Mouse (Mus musculus) hindbrain, embryonic 15.5 days (tissue): ENCODE measurements around the gene Slco2b1. TPM values are rescaled to one million over a fixed set of nuclear protein-coding genes. Genes with fewer than 3 reads are reported as not detected.

Experiments
- ATAC-seq: fragments of 200-750 bp; cut with Nextera tagmentation; 2 replicates; pipeline ENCODE4 v1.8.0; 2017; ENCODE audit warnings: low read depth, moderate number of reproducible peaks, moderate TSS enrichment; ENCODE audit not compliant: low FRiP score
- H3K27ac ChIP-seq: fragments of 300-500 bp; sonication (generic); replicated peaks from 2 replicates; pipeline ENCODE4 v1.5.1; 2015; ENCODE audit warnings: mild to moderate bottlenecking, inconsistent platforms
- H3K27me3 ChIP-seq: fragments of 300-500 bp; sonication (generic); 2 replicates; pipeline ENCODE4 v1.6.1; 2015; ENCODE audit warnings: control low read depth, inconsistent platforms
- H3K36me3 ChIP-seq: fragments of 300-500 bp; sonication (generic); 2 replicates; pipeline ENCODE4 v1.6.1; 2015; ENCODE audit warnings: control low read depth, inconsistent platforms
- H3K4me1 ChIP-seq: fragments of 300-500 bp; sonication (generic); replicated peaks from 2 replicates; pipeline ENCODE4 v1.6.1; 2015; ENCODE audit warnings: control low read depth, inconsistent platforms
- H3K4me2 ChIP-seq: fragments of 300-500 bp; sonication (generic); 2 replicates; pipeline ENCODE4 v1.6.1; 2015; ENCODE audit warnings: moderate library complexity, mild to moderate bottlenecking, inconsistent platforms
- H3K4me3 ChIP-seq: fragments of 300-500 bp; sonication (generic); 2 replicates; pipeline ENCODE4 v1.5.1; 2015; ENCODE audit warnings: mild to moderate bottlenecking, inconsistent platforms
- H3K9ac ChIP-seq: fragments of 300-500 bp; sonication (generic); 2 replicates; pipeline ENCODE4 v1.6.1; 2015; ENCODE audit warnings: inconsistent platforms
- H3K9me3 ChIP-seq: fragments of 300-500 bp; sonication (generic); 2 replicates; pipeline ENCODE4 v1.6.1; 2016; ENCODE audit warnings: control low read depth, inconsistent platforms
- WGBS: fragments of 180-500 bp; shearing (Covaris S2); methylation state at CpG from one replicate; pipeline ENCODE4 v1.1.7; 2015; 5-methylcytosine and 5-hydroxymethylcytosine counted together
- polyA plus RNA-seq: library from polyadenylated mRNA; unstranded; fragments of >200 nt; fragmentation: Nextera tagmentation; extraction: Ambion mirVana; gene quantifications from 2 replicates; pipeline ENCODE4 v1.2.1, GENCODE M21; 2015

Slco2b1 gene
- polyA plus RNA-seq, 1 experiment from 2014 or later, result 7.1 TPM

DNA sequence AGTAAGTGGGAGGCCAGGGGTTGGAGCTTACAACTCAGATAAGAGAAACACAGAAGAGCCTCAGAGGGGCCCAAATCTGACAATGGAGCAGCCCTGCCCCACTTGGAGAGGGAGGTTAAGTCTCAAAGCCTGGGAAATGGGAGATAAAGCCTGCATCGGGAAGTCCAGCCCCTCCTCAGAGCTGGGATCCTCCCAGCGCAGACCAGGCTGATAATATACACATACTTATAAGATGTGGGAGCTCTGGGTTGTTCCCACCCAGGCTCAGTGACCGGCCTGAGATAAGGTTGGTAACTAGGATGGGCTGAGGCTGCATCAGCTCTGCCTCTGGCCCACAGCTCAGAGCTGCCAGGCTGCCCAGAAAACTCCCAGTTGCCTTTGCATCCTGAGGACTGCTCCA lies 69.1 kb downstream of the Slco2b1 start:
- H3K9me3 ChIP-seq, result no peaks in the 10 kb centered on the region
- H3K9ac ChIP-seq, result no peak overlapping the region
- 56% methylated on average over 3 of the region's 3 CpGs for WGBS
- H3K4me3 ChIP-seq, result no peak overlapping the region
- no peak overlapping the region for H3K27ac ChIP-seq
- H3K27me3 ChIP-seq, result no peaks in the 10 kb centered on the region
- no peak overlapping the region for H3K4me2 ChIP-seq
- no peak for ATAC-seq
- H3K4me1 ChIP-seq, result no peaks in the 10 kb centered on the region
- H3K36me3 ChIP-seq, result no peaks in the 10 kb centered on the region

DNA sequence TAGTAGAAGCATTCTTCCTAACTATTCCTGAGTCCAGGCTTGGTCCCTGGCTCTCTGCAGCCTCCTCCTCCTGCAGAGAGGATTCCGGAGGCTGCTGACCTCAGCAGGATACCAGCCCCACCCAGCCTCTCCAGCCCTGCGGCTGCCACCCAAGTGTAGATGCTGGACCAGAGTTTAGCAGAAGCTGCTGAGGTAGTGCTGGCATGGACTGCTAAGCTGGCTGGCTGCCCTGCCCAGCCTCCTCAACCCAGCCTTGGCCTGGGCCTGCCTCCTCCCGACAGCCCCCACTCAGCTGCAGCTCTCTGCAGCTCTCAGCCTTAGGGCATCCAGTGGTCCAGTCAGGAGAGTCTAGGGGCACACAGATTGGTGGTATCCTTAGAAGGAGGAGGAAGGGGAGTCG lies 69.9 kb downstream of the Slco2b1 start:
- 46% methylated on average over 4 of the region's 4 CpGs for WGBS

DNA sequence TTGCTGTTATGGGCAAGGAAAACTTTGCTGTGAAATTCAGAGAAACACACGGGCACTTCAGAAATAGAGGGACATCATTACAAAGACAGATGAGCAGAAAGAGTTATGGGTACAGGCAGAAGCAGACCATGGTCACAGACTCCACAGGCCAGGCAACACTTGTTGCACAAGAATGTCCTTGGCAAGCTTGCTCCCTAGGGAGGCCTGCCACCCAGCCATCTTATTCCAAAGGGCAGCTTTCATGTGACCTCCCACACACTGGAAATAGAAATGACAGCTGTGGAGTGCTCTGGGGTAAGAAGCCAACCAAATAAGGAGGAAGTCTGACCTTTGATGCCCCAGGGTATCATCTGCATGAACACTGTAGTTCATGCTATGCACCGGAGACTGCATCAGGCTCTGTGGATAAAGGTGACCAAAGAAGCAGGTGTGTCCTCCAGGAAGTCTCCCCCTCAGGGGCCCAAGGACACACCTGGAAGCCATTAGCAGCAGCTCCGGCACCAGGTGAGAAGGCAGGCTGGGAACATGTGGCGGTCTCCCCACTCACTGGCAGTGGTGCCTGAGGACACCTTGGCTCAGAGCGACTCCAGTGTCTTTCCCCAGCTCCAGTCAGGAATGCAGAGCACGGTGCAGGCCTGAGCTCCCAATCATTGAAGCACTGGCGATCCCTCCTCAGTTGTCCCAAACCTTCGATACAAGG lies 77.0 kb downstream of the Slco2b1 start:
- H3K4me3 ChIP-seq, result no peak overlapping the region

More for the DNA sequence above, 69.9 kb downstream of the Slco2b1 start:
- Histone ChIP-seq H3K9ac (no peak overlapping the region), H3K27me3 (no peaks in the 10 kb centered on the region), H3K4me2 (no peak overlapping the region), H3K4me1 (no peaks in the 10 kb centered on the region), H3K9me3 (no peaks in the 10 kb centered on the region), H3K4me3 (no peak overlapping the region), H3K27ac (no peak overlapping the region), H3K36me3 (no peaks in the 10 kb centered on the region)
- no peak for ATAC-seq

DNA sequence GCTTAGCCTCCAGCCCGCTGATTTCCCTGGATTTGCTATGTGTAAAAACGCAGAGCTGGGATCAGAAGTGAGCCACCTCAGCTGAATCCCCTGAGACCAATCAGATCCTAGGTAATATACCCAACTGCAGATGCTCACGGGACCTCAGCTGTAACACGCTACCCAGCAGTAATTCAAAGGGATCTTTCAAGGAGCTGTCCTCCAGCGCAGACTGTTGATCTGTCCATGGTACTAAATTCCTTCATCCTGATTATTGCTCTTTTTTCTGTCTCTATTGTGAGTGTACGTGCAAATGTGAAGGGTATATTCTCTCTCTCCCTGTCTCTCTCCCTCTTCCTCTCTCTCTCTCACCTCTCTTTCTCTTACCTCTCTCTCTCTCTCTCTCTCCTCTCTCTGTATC lies 78.9 kb downstream of the Slco2b1 start:
- Histone ChIP-seq H3K9me3 (no peaks in the 10 kb centered on the region), H3K4me2 (no peak overlapping the region), H3K27me3 (peaks cover 13% of the 10 kb centered on the region), H3K27ac (no peak overlapping the region), H3K4me1 (peaks cover 3% of the 10 kb centered on the region), H3K4me3 (no peak overlapping the region), H3K36me3 (no peaks in the 10 kb centered on the region), H3K9ac (no peak overlapping the region)
- ATAC-seq, result no peak
- 24% methylated on average over 6 of the region's 6 CpGs for WGBS

More for the DNA sequence above, 77.0 kb downstream of the Slco2b1 start:
- no peaks in the 10 kb centered on the region for H3K4me1 ChIP-seq
- H3K9ac ChIP-seq, result no peak overlapping the region
- H3K4me2 ChIP-seq, result no peak overlapping the region
- 79% methylated on average over 8 of the region's 8 CpGs for WGBS
- no peaks in the 10 kb centered on the region for H3K9me3 ChIP-seq
- no peak overlapping the region for H3K27ac ChIP-seq
- no peaks in the 10 kb centered on the region for H3K36me3 ChIP-seq
- H3K27me3 ChIP-seq, result no peaks in the 10 kb centered on the region
- no peak for ATAC-seq

DNA sequence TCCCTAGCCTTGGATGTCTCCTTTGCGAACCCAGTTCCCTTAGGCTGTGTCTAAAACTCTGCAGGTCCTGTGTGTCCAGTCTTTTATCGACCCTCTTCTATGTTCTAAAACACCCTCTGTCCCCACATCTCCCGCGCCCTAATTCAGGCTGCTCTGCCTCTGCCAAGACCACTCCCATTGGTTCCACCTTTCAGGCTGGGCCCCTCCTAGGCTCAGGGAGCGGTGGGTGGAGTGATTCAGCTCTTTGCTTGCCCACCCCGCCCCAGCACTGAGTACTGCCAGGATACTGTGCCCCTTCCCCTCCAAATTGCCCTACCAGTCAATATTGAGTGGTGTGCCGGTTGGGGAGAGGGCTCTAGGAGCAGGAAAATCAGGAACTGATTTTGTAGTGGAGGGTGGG lies 83.8 kb downstream of the Slco2b1 start:
- Histone ChIP-seq H3K4me2 (peak overlapping the region; percentile 75), H3K9ac (no peak overlapping the region), H3K4me3 (peak overlapping the region; percentile 46), H3K4me1 (peaks cover 23% of the 10 kb centered on the region), H3K9me3 (no peaks in the 10 kb centered on the region), H3K27ac (no peak overlapping the region), H3K27me3 (peaks cover 34% of the 10 kb centered on the region), H3K36me3 (no peaks in the 10 kb centered on the region)
- no peak for ATAC-seq
- WGBS, result 11% methylated on average over 7 of the region's 7 CpGs

DNA sequence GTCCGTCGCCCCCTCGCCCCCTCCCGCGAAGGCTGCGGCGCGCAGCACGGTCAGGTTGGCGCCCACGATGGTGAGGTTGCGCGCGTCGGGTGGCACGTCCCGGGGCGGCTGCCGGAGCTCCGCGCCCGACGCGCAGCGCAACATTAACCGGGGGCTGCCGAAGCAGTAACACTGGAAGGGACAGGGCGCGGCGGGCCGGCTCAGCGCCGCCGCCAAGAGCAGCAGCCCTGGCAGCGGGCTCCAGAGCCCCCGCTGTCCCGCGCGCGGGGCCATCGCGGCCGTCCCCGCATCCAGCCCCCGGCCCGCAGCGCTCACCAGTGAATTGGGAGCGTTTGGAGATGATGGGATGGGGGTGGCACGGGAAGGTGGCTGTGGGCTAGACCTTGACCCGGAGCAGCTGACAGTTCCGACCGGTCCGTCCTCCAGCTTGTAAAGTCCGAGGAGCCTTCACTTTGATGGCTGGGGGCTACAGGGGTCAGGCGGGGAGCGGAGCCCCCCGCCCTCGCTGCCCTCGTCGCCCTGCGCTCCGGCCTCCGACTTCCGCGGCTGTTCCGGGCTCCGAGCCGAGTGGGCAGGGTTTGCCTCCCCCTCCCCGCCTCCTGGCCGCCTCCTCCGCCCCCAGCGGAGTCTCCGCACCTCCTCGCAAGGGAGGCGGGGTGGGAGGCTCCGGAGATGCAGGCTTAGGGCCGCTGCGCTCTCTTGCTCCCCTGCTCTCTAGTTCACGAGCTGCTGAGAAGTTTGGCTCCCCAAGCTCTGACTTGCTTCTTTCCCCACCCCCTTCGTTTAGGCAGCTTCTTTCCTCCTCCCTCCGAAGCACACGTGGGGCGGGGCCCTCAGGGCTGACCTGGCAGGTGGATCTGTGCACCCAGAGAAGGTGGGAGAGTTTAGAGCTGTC lies 84.5 kb downstream of the Slco2b1 start, which contains the start of gene Tpbgl:
TSS of gene Tpbgl (minus strand) at position 728 of the 895 bp plus-strand sequence.
- H3K4me1 ChIP-seq, result peaks cover 23% of the 10 kb centered on the region
- peak within 1 kb of the TSS; percentile 75 for H3K4me2 ChIP-seq
- H3K36me3 ChIP-seq, result no peaks in the 10 kb centered on the region
- peak within 1 kb of the TSS; percentile 20; the same call in 1 of the 2 replicates for H3K27ac ChIP-seq
- H3K9me3 ChIP-seq, result no peaks in the 10 kb centered on the region
- peak within 1 kb of the TSS; percentile 49 for H3K9ac ChIP-seq
- peaks cover 34% of the 10 kb centered on the region for H3K27me3 ChIP-seq
- peak within 1 kb of the TSS; percentile 46 for H3K4me3 ChIP-seq
- ATAC-seq, result no peak; the same call in 1 of the 2 replicates
- under 1% methylated on average over 72 of the region's 83 CpGs for WGBS

DNA sequence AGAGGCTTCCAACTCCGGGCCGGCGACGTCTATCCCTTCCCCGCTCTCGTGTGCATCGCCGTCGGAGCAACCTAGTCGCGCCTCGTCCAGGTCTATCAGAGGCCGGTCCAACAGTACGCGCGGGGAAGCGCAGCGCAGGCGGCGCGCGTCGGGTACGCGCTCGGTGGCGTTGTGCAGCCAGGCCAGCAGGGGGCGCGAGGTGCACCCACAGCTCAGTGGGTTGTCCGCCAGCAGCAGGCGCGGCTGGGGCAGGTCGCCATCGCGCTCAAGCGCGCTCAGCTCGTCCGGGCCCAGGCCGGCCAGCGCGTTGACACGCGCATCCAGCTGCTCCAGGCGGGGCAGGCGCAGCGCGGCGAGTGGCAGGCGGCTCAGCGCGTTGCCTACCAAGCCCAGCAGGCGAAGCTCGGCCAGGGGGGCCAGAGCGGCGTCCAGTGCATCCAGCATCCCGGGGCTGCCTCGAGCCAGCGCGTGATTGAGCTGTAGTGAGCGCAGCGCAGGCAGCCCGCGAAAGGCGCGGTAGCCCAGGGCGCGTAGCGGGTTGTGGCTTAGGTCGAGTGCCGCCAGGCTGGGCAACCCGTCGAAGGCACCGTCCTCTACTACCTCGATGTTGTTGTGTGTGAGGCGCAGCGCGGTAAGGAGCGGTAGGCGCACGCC lies 85.3 kb downstream of the Slco2b1 start:
- Histone ChIP-seq H3K9ac (peak overlapping the region; percentile 49), H3K36me3 (no peaks in the 10 kb centered on the region), H3K27me3 (peaks cover 34% of the 10 kb centered on the region), H3K27ac (peak overlapping the region; percentile 20; the same call in 1 of the 2 replicates), H3K4me2 (peak overlapping the region; percentile 75), H3K4me3 (peak overlapping the region; percentile 46), H3K4me1 (peaks cover 23% of the 10 kb centered on the region), H3K9me3 (no peaks in the 10 kb centered on the region)
- WGBS, result under 1% methylated on average over 81 of the region's 81 CpGs
- peak; percentile 90 for ATAC-seq

DNA sequence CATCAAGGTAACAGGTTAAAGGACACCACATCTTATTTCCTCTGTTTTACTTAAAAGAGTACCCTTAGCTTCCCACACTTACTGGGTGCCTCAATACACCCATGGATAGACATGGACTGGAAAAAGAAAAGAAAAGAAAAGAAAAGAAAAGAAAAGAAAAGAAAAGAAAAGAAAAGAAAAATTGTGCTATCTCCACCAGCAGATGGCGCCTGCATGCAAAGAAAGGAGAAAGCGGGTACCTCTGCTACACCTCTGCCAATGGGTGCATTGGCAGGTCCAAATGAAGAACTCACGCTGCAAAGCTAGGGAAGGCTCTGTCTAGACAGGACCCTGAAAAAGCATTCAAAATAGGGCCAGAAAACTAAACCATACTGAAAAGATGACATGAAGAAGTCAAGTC lies 92.3 kb downstream of the Slco2b1 start:
- ATAC-seq, result no peak
- Histone ChIP-seq H3K4me3 (no peak overlapping the region), H3K36me3 (no peaks in the 10 kb centered on the region), H3K9me3 (no peaks in the 10 kb centered on the region), H3K27ac (no peak overlapping the region), H3K4me1 (no peaks in the 10 kb centered on the region), H3K27me3 (no peaks in the 10 kb centered on the region), H3K4me2 (no peak overlapping the region), H3K9ac (no peak overlapping the region)
- 9% methylated on average over 3 of the region's 3 CpGs for WGBS

DNA sequence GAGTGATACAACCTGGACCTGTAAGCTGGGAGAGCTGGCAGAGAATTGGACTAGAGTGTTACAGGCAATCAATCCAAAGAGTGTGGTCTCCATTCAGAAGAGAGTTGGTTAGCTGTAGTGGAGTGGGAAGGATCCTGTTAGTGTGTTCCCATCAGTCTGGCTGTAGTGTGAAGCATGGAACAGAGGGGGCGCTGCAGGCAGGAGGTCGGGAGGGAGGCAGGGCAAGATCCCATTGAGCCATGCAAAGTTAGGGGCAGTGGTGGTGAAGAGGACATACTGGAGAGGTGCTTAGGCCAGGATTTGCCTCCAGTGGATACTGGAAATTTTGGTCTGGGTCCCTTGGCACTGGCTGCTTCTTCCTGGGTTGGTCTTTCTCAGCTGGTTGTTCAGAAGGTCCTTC lies 92.9 kb downstream of the Slco2b1 start:
- H3K4me2 ChIP-seq, result no peak overlapping the region
- H3K9ac ChIP-seq, result no peak overlapping the region
- H3K4me1 ChIP-seq, result no peaks in the 10 kb centered on the region
- no peak overlapping the region for H3K4me3 ChIP-seq
- H3K27me3 ChIP-seq, result no peaks in the 10 kb centered on the region
- no peak overlapping the region for H3K27ac ChIP-seq
- no peak for ATAC-seq
- no peaks in the 10 kb centered on the region for H3K9me3 ChIP-seq
- no peaks in the 10 kb centered on the region for H3K36me3 ChIP-seq
- 82% methylated on average over 2 of the region's 2 CpGs for WGBS
